Mouse (Mus musculus): ENCODE data around the gene Tnfrsf26.
"Not testable (repeated sequence)": the region's sequence is repeated elsewhere in the genome, so short reads cannot be mapped to it uniquely, and the experiment has no call there.

Tnfrsf26 gene

GRCm38 (mm10) chr7:143628540-143628939 lies at the start of gene Tnfrsf26:
Gene Tnfrsf26, minus strand, starts transcription at chr7:143628722.
- DNase-seq, result no peak

- no peak for DNase-seq
These were observed 38.1 kb upstream of the Tnfrsf26 start for GRCm38 (mm10) chr7:143666427-143667311.

GRCm38 (mm10) chr7:143663470-143663869 lies 34.9 kb upstream of the Tnfrsf26 start:
- DNase-seq, result no peak

- no peak for DNase-seq
These were observed 32.3 kb upstream of the Tnfrsf26 start for GRCm38 (mm10) chr7:143660797-143661196.

- not testable (repeated sequence) for DNase-seq
These were observed 21.3 kb upstream of the Tnfrsf26 start for GRCm38 (mm10) chr7:143649769-143650346.

GRCm38 (mm10) chr7:143649034-143649768 lies 20.7 kb upstream of the Tnfrsf26 start, which contains the start of gene Tnfrsf22:
Gene Tnfrsf22, minus strand, starts transcription at chr7:143649661.
- DNase-seq, result peak; percentile 88 to 90

GRCm38 (mm10) chr7:143643949-143644348 lies 15.4 kb upstream of the Tnfrsf26 start:
- DNase-seq, result not testable (repeated sequence)

GRCm38 (mm10) chr7:143636674-143637073 lies 8.2 kb upstream of the Tnfrsf26 start:
- no peak for DNase-seq

GRCm38 (mm10) chr7:143631503-143631902 lies 3.0 kb upstream of the Tnfrsf26 start:
- no peak for DNase-seq

- DNase-seq, result no peak
These were observed 979 bp upstream of the Tnfrsf26 start for GRCm38 (mm10) chr7:143629501-143629900.

- no peak for DNase-seq
These were observed 801 bp downstream of the Tnfrsf26 start for GRCm38 (mm10) chr7:143627555-143628286.

GRCm38 (mm10) chr7:143626178-143626577 lies 2.3 kb downstream of the Tnfrsf26 start:
- no peak for DNase-seq

GRCm38 (mm10) chr7:143625151-143625550 lies 3.4 kb downstream of the Tnfrsf26 start:
- DNase-seq, result no peak

GRCm38 (mm10) chr7:143624561-143624960 lies 4.0 kb downstream of the Tnfrsf26 start:
- no peak for DNase-seq

- DNase-seq, result no peak
These were observed 7.6 kb downstream of the Tnfrsf26 start for GRCm38 (mm10) chr7:143620951-143621350.

- DNase-seq, result peak; percentile 40 to 54
These were observed 14.0 kb downstream of the Tnfrsf26 start for GRCm38 (mm10) chr7:143614404-143615135.

- no peak for DNase-seq
These were observed 16.3 kb downstream of the Tnfrsf26 start for GRCm38 (mm10) chr7:143612215-143612614.

GRCm38 (mm10) chr7:143605321-143605720 lies 23.2 kb downstream of the Tnfrsf26 start:
- DNase-seq, result no peak

GRCm38 (mm10) chr7:143604889-143605288 lies 23.6 kb downstream of the Tnfrsf26 start:
- no peak for DNase-seq

- no peak for DNase-seq
These were observed 26.8 kb downstream of the Tnfrsf26 start for GRCm38 (mm10) chr7:143601705-143602104.

GRCm38 (mm10) chr7:143600231-143600740 lies 28.2 kb downstream of the Tnfrsf26 start:
- no peak for DNase-seq

Data from lung, adult 18-20 months (tissue).